Mouse (Mus musculus) v-Abl transformed pro-B cells (cell line): ENCODE results near the gene Plch2.

Source experiments
- in situ Hi-C, 2 experiments: fragments of 400-800 bp; cut with MboI; formaldehyde crosslinking; loops; one replicate each; pipeline ENCODE4 v1.15.1; 2025; ENCODE audit not compliant: unreplicated experiment in 2 of 2

Plch2 gene

DNA sequence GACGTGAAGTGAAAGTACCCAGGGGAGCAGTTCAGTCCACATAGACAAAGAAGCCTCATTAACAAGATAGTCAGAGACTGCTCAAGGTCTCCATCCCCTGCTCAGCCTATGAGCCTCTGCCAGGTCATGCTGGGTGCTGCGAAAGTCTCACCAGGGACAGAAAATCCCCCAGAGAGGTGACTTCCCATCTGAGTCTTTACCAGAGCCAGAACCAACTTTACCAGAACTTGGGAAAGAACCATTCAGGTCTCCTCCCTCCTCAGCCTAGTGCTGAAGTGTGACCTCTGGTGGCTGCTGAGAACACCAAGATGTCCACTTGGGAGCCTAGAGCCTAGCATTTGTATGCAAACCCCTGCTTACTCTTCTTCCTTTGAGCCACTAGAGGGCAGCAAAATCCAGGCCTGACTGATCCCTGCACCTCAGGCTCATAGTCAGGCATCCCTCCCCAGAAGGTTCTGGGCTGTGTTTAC is 112.4 kb downstream of the Plch2 start:
- in situ Hi-C loops: loop anchor here (5.0 to 25.0 kb wide), 3 partner anchors 67 to 643 kb away; partner anchors contain the start of gene Pex10 (in 1 of the 2)

DNA sequence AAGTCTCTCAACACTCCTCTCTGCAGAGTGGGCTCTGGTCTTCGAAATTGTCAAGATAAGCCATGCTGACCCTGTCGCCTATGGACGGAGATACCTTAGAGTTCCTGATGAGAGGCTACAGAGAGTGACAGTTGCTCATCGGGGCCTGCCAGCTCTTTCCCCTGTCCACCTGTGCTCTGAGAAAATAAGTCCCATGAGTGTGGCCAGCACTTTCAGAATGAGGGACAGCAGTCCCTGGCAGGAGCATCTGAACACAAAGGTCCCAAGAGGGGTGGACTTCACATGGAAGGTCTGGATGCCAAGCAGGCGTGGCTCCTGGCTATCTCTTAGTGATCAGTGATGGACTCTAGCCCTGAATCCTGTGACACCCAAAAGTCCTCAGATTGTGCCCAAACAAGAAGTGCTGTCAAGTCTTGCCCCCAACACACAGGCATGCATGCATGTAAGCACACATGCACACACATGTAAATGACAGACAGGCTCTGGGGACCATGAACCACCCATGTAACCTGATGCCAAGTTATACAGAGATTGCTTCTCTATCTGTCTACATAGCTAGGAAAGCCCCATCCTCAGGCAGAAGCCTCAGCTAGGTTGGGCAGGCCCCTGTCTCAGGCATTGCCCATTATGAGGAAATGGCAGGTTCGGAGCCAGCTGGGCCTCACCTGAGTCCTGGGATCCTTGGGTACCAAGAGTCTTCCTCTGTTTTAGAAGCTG is 113.1 kb downstream of the Plch2 start:
- in situ Hi-C loops: loop anchor here (5.0 to 25.0 kb wide), 3 partner anchors 66 to 644 kb away; partner anchors contain the start of gene Pex10 (in 1 of the 2)

DNA sequence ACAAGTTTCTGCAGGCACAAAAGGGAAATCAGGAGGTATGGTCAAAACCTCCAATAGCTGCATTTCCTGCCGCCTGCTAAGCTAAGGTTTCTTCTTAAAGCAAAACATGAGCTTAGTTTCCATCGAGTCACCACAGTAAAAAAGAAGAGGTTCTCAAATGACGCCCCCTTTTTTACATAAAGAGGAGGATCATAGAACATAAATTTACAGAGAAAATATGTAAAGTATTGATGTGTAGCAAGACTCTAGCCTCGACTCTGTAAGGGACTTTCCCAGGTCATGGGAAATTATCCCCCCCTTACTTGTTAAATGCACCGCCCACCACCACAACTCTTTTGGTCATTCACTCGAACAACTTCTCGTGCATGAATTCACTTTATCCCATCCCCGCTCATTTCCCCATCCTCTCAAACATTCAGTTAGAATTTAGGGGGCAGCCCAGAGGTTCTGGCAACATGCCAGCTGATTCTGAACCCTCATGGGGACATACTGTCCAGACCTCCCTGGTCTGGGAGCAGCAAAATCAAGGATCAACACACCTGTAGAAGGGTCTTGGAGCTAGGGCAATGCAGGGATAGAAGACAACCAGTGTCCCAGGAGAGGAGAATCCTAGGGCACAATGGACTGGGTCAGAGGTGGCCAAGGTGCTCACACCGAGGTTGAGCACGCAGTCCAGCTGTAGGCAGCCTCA is 113.8 kb downstream of the Plch2 start:
- in situ Hi-C loops: loop anchor here (5.0 to 25.0 kb wide), 3 partner anchors 65 to 645 kb away; partner anchors contain the start of gene Pex10 (in 1 of the 2)

DNA sequence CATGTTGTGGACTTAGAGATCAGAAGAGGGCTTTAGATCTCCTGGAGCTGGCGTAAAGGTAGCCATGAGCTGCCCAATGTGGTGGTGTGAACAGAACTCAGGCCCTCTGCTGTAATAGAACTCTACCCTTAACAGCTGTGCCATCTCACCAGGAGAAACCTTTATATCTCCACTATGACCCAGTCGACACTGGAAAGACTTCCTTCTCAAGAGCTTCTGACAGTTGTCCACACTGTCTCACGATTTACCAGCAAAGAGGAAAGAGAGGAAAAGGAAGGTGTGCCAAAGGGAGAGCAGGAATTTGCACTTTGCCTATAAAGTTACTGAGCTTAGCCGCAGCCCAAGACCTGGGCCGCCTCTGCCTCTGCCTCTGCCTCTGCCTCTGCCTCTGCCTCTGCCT is 114.8 kb downstream of the Plch2 start:
- in situ Hi-C loops: loop anchor here (5.0 to 25.0 kb wide), 3 partner anchors 65 to 645 kb away; partner anchors contain the start of gene Pex10 (in 1 of the 2)

DNA sequence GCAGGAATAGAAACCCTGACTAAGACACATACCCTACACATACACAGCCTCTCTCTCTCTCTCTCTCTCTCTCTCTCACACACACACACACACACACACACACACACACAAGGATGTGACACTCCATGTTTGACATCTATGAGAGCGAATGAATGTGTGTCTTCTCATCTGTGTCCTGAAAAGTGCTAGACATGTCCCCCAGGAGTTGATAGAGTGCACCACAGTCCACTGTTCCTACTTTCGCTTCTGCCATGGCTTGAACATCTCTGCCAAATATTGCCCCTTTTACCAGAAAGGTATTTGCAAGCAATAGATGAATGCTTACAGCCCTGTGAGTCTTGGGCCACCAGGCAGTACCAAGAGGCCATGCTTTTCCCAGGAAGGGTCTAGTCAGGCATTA is 116.4 kb downstream of the Plch2 start:
- in situ Hi-C loops: loop anchor here (5.0 to 25.0 kb wide), 3 partner anchors 63 to 647 kb away; partner anchors contain the start of gene Pex10 (in 1 of the 2)

DNA sequence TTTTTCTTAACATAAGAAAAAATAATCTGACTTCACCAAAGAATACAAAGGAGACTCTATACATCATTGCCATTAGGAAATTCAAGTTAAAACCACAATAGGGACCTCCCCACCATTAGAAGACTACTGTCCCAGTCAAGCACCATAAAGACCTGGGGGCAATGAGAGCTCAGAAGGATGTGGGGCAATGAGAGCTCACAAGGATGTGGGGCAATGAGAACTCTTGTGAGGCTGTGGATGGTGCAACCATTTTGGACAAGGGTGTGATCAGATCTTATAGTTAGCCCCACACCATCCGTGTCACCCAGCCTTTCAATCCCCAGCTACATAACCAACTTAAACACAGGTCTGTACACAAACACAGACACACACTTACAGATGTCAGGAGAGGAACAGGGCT is 118.8 kb downstream of the Plch2 start:
- in situ Hi-C loops: loop anchor here in 1 of 2 experiments (25.0 kb wide), 1 partner anchor 650 kb away; no protein-coding TSS in a partner anchor

DNA sequence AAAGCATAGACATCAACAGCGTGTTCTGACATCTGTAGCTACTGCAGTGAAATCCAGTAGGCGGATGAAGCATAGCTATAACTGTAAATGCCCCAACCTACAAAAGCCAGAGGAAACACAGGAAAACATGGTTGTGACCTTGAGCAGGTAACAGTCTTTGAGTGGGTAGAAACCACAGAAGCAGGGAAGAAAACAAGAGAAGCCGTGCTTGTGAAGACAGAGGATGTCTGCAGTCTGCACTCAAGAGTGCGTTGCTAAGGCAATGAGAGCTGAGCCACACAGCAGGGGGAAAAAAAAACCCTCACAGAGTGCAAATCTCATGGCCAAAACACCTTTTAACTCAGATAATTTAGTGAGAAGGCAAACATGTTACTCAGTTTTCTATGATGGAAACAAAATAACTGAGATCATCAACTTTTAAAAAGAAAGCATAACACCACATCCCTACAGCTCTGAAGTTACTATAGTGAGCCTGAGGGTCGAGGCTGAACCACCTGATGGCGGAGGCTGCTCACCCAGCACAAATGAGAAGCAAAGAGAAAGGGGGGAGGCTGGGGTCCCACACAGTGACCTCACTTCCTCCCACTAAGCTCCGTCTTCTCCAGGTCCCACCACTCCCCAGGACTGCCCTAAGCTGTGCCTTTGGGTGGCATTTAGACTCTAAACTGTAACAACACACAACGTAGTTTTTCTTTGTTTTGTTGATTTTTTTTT is 119.9 kb downstream of the Plch2 start:
- in situ Hi-C loops: loop anchor here in 1 of 2 experiments (25.0 kb wide), 1 partner anchor 651 kb away; no protein-coding TSS in a partner anchor

DNA sequence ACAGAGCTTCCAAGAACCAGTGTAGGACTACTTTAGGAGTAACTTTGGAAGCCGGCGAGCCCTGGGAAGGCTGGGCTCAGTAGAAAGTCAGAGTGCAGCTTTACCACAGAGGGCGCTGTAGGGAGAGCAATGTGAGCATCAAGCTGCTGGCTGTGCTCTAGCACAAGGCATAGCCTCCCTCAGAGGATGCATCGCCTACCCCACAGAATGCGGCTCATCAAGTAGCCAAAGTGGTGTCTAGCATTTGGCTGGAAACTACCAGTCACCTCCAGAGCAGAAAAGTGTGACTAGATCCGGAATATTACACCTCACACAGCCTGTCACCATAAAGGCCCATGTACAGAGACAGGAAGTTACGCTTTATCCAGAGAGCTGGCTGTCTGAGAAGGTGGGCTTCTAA is 120.8 kb downstream of the Plch2 start:
- in situ Hi-C loops: loop anchor here in 1 of 2 experiments (25.0 kb wide), 1 partner anchor 652 kb away; no protein-coding TSS in a partner anchor

DNA sequence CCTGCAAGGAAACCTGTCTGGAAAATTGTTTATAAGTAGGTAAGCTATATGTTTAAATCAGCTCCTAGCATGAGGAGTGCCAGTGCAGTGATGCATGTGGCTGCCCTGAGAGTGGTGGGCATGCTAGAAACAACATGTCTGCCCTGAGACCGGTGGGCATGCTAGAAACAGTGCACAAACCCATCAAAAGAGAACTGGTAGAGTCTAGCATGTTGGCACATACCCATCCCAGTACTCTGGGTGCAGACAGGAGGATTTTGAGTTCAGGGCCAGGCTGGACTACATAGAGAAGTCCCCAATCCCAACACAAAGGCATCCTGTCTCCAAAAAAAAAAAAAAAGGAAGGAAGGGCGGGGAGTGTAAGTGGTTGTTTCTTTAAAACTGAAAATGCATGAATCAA is 121.8 kb downstream of the Plch2 start:
- in situ Hi-C loops: loop anchor here in 1 of 2 experiments (25.0 kb wide), 1 partner anchor 653 kb away; no protein-coding TSS in a partner anchor

DNA sequence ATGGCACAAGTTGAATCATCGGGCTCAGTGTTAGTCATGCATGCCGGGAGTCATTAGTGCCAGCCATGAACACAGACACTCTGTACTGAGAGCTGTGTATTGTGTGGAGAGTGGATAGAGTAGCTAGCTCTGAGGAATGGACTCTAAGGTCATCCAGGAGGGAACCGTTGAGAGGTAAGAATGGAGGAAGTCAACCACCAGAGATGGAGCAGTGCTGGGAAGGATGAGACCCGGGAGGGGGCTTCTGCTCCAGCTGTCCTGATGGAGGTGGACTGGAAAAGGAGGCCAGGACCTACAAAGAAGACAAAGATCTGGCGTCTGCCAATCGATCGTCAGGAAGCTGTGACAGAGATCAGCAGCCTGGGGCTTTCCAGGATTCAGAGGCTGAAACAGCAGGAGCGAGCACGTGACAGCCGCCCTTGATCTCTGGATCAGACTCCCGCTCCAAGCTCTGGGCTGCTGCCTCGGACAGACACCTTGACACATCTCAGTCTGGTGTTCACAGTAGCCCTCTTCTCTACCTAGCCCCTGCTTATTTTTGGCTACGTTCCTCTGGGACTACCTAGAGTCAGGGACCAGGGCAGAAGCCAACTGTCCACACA is 123.2 kb downstream of the Plch2 start:
- in situ Hi-C loops: loop anchor here in 1 of 2 experiments (25.0 kb wide), 1 partner anchor 654 kb away; no protein-coding TSS in a partner anchor
